Mouse (Mus musculus): ENCODE measurements around the gene Klk12. TPM values are rescaled to one million over a fixed set of nuclear protein-coding genes. Genes with fewer than 3 reads are reported as not detected.

Gene Klk12
- polyA plus RNA-seq, 1 experiment from 2014 or later, result not detected

- no peak overlapping the region for H3K27ac ChIP-seq (ENCODE audit: low read length)
- peaks cover 4% of the 10 kb centered on the region; the same call in 1 of the 2 replicates for H3K4me1 ChIP-seq (ENCODE audit: insufficient read depth, low read depth, low read length)
- WGBS, result 72% methylated on average over 7 of the region's 7 CpGs
- TF ChIP-seq CTCF (IDR thresholded peaks at IDR 0.05), result no peak
- H3K4me2 ChIP-seq (replicated peaks; ENCODE audit: low read depth, low read length), result no peak overlapping the region
- ATAC-seq, result no peak
- H3K27me3 ChIP-seq (replicated peaks; ENCODE audit: insufficient read depth, low read length), result no peaks in the 10 kb centered on the region
- no peak overlapping the region for H3K9ac ChIP-seq (replicated peaks; ENCODE audit: low read depth)
- no peak overlapping the region for H3K4me3 ChIP-seq (ENCODE audit: low read depth, low read length)
- DNase-seq (ENCODE audit: low spot score), result no peak
- H3K36me3 ChIP-seq (ENCODE audit: insufficient read depth, low read length), result no peaks in the 10 kb centered on the region
- no peaks in the 10 kb centered on the region for H3K9me3 ChIP-seq (ENCODE audit: low read length)
Measured at GRCm38 (mm10) chr7:43799876-43800275, 31.2 kb downstream of the Klk12 start.

DNA sequence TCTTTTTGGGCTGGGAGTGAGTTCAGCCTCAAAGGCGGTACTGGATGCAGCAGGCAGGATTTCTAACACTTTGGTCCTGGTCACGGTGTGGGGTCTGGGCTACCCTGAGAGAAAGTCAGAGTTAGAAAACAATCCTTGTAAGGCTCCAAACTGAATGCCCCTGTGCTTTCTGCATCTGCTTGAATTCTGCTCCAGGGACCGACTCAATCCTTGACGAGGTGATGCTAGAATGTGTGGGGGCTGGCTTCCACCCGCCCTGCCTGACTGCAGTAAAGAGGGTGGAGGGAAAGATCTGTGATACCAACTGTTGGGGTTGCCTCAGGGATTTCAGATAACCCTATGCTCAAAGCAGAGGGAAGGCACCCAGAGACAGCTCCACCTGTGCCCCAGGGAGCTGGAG is 42.3 kb downstream of the Klk12 start, which contains the start of gene Klk7:
Gene Klk7 (plus strand): TSS at position 301 of the 400 bp plus-strand sequence.
- Histone ChIP-seq H3K27me3 (replicated peaks; ENCODE audit: insufficient read depth, low read length) (no peaks in the 10 kb centered on the region), H3K9me3 (ENCODE audit: low read length) (no peaks in the 10 kb centered on the region), H3K4me3 (ENCODE audit: low read depth, low read length) (no peak within 1 kb of the TSS), H3K4me1 (ENCODE audit: insufficient read depth, low read depth, low read length) (no peaks in the 10 kb centered on the region), H3K9ac (replicated peaks; ENCODE audit: low read depth) (no peak within 1 kb of the TSS), H3K4me2 (replicated peaks; ENCODE audit: low read depth, low read length) (no peak within 1 kb of the TSS), H3K36me3 (ENCODE audit: insufficient read depth, low read length) (no peaks in the 10 kb centered on the region), H3K27ac (ENCODE audit: low read length) (no peak within 1 kb of the TSS)
- WGBS, result 41% methylated on average over 5 of the region's 5 CpGs
- ATAC-seq, result no peak
- DNase-seq (ENCODE audit: low spot score), result no peak
- no peak for TF ChIP-seq CTCF (IDR thresholded peaks at IDR 0.05)
- TF ChIP-seq EP300 (IDR thresholded peaks at IDR 0.05), result no peak

GRCm38 (mm10) chr7:43815211-43815610 is 46.5 kb downstream of the Klk12 start:
- TF ChIP-seq EP300 (IDR thresholded peaks at IDR 0.05) (no peak), CTCF (IDR thresholded peaks at IDR 0.05) (no peak)
- DNase-seq (ENCODE audit: low spot score), result no peak
- no peaks in the 10 kb centered on the region for H3K4me1 ChIP-seq (ENCODE audit: insufficient read depth, low read depth, low read length)
- no peak overlapping the region for H3K9ac ChIP-seq (replicated peaks; ENCODE audit: low read depth)
- no peak overlapping the region for H3K4me2 ChIP-seq (replicated peaks; ENCODE audit: low read depth, low read length)
- H3K27me3 ChIP-seq (replicated peaks; ENCODE audit: insufficient read depth, low read length), result no peaks in the 10 kb centered on the region
- H3K9me3 ChIP-seq (ENCODE audit: low read length), result no peaks in the 10 kb centered on the region
- WGBS, result 85% methylated on average over 7 of the region's 7 CpGs
- H3K4me3 ChIP-seq (ENCODE audit: low read depth, low read length), result no peak overlapping the region
- no peak overlapping the region for H3K27ac ChIP-seq (ENCODE audit: low read length)
- ATAC-seq, result no peak
- no peaks in the 10 kb centered on the region for H3K36me3 ChIP-seq (ENCODE audit: insufficient read depth, low read length)

DNA sequence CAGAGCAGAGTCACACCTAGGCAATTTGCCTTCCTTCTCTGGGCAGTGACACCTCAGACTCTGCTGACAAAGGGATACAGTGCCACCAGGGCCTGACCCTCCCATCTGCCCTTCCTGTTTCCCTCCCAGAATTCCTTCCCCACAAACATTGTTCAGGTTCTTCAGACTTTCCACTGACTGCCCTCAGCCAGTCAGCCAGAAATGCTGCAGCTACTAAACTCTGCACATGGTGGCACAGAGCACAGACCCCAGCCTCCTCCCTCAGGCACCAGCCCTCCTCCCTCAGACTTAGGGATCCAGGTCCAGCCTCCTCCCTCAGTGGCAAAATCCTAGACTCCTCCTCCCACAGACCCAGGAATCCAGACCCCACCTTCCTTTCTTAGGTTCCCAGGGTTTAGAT is 48.0 kb downstream of the Klk12 start:
- ATAC-seq (no peak), DNase-seq (ENCODE audit: low spot score) (no peak)
- Histone ChIP-seq H3K9me3 (ENCODE audit: low read length) (no peaks in the 10 kb centered on the region), H3K4me3 (ENCODE audit: low read depth, low read length) (no peak overlapping the region), H3K9ac (replicated peaks; ENCODE audit: low read depth) (no peak overlapping the region), H3K4me2 (replicated peaks; ENCODE audit: low read depth, low read length) (no peak overlapping the region), H3K4me1 (ENCODE audit: insufficient read depth, low read depth, low read length) (no peaks in the 10 kb centered on the region), H3K27me3 (replicated peaks; ENCODE audit: insufficient read depth, low read length) (no peaks in the 10 kb centered on the region), H3K27ac (ENCODE audit: low read length) (no peak overlapping the region), H3K36me3 (ENCODE audit: insufficient read depth, low read length) (no peaks in the 10 kb centered on the region)
- TF ChIP-seq EP300 (IDR thresholded peaks at IDR 0.05) (no peak), CTCF (IDR thresholded peaks at IDR 0.05) (no peak)

DNA sequence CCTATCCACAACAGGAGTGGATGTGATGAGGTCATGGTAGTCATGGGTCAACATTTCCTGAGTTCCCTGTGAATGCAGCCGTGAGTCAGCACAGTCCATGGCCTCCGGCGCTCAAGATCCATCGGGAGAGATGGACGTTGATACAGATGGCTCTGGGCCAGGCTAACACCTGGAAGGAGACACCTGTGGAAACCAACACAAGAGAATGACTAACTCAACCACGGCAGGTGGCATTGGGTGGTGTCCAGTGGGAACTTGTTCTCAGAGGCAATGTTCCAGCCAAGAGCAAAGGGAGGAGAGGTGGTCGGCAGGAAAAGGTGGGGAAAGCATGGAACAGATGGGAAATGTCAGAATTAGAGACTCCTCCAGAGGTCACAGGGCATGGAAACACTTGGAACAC is 52.9 kb downstream of the Klk12 start:
- no peak overlapping the region for H3K9ac ChIP-seq (replicated peaks; ENCODE audit: low read depth)
- DNase-seq (ENCODE audit: low spot score) (no peak), ATAC-seq (no peak)
- H3K9me3 ChIP-seq (ENCODE audit: low read length), result no peaks in the 10 kb centered on the region
- no peaks in the 10 kb centered on the region for H3K27me3 ChIP-seq (replicated peaks; ENCODE audit: insufficient read depth, low read length)
- no peaks in the 10 kb centered on the region for H3K36me3 ChIP-seq (ENCODE audit: insufficient read depth, low read length)
- H3K27ac ChIP-seq (ENCODE audit: low read length), result no peak overlapping the region
- no peak for TF ChIP-seq CTCF (IDR thresholded peaks at IDR 0.05)
- no peak for TF ChIP-seq EP300 (IDR thresholded peaks at IDR 0.05)
- H3K4me2 ChIP-seq (replicated peaks; ENCODE audit: low read depth, low read length), result no peak overlapping the region
- no peaks in the 10 kb centered on the region for H3K4me1 ChIP-seq (ENCODE audit: insufficient read depth, low read depth, low read length)
- H3K4me3 ChIP-seq (ENCODE audit: low read depth, low read length), result no peak overlapping the region
- 87% methylated on average over 7 of the region's 7 CpGs for WGBS

Other genes starting within 250 kb of the Klk12 start
- 5.0 and 6.2 TPM in 2 replicates for gene Cd33, start 224.5 kb upstream of the Klk12 start, polyA plus RNA-seq (2015; fragmentation: Nextera tagmentation; extraction: Ambion mirVana)
- 1.7 and 1.8 TPM in 2 replicates for gene Zfp658, start 206.6 kb upstream of the Klk12 start, polyA plus RNA-seq (2015; fragmentation: Nextera tagmentation; extraction: Ambion mirVana)
- 5.7 and 6.0 TPM in 2 replicates for gene Zfp719, start 189.3 kb upstream of the Klk12 start, polyA plus RNA-seq (2015; fragmentation: Nextera tagmentation; extraction: Ambion mirVana)
- gene Zfp819, start 161.7 kb upstream of the Klk12 start, polyA plus RNA-seq (2015; fragmentation: Nextera tagmentation; extraction: Ambion mirVana), result 0.08 and 0.27 TPM in 2 replicates
- gene Ceacam18, start 134.2 kb upstream of the Klk12 start, polyA plus RNA-seq (2015; fragmentation: Nextera tagmentation; extraction: Ambion mirVana), result 0.07 and 0.08 TPM in 2 replicates
- gene Siglece, start 108.7 kb upstream of the Klk12 start, polyA plus RNA-seq (2015; fragmentation: Nextera tagmentation; extraction: Ambion mirVana), result 3.2 and 4.0 TPM in 2 replicates
- 8.5 and 9.0 TPM in 2 replicates for gene Ctu1, start 96.9 kb upstream of the Klk12 start, polyA plus RNA-seq (2015; fragmentation: Nextera tagmentation; extraction: Ambion mirVana)
- gene Klk14, start 78.5 kb upstream of the Klk12 start, polyA plus RNA-seq (2015; fragmentation: Nextera tagmentation; extraction: Ambion mirVana), result 0.31 and 0.39 TPM in 2 replicates
- gene Klk13, start 56.3 kb upstream of the Klk12 start, polyA plus RNA-seq (2015; fragmentation: Nextera tagmentation; extraction: Ambion mirVana), result 4.8 and 6.3 TPM in 2 replicates
- 1.2 and 1.3 TPM in 2 replicates for gene Klk11, start 5.7 kb downstream of the Klk12 start, polyA plus RNA-seq (2015; fragmentation: Nextera tagmentation; extraction: Ambion mirVana)
- 2.6 and 4.2 TPM in 2 replicates for gene Klk10, start 12.1 kb downstream of the Klk12 start, polyA plus RNA-seq (2015; fragmentation: Nextera tagmentation; extraction: Ambion mirVana)
- 0.15 and 0.25 TPM in 2 replicates for gene Klk9, start 23.0 kb downstream of the Klk12 start, polyA plus RNA-seq (2015; fragmentation: Nextera tagmentation; extraction: Ambion mirVana)
- 41.9 and 47.1 TPM in 2 replicates for gene Klk8, start 28.7 kb downstream of the Klk12 start, polyA plus RNA-seq (2015; fragmentation: Nextera tagmentation; extraction: Ambion mirVana)
- not detected in 2 replicates for gene Klk7, start 42.4 kb downstream of the Klk12 start, polyA plus RNA-seq (2015; fragmentation: Nextera tagmentation; extraction: Ambion mirVana)
- gene Klk6, start 55.6 kb downstream of the Klk12 start, polyA plus RNA-seq (2015; fragmentation: Nextera tagmentation; extraction: Ambion mirVana), result not detected in 2 replicates
- not detected in 2 replicates for gene Klk5, start 73.1 kb downstream of the Klk12 start, polyA plus RNA-seq (2015; fragmentation: Nextera tagmentation; extraction: Ambion mirVana)
- not detected in 2 replicates for gene Klk4, start 112.3 kb downstream of the Klk12 start, polyA plus RNA-seq (2015; fragmentation: Nextera tagmentation; extraction: Ambion mirVana)
- gene Klk15, start 164.8 kb downstream of the Klk12 start, polyA plus RNA-seq (2015; fragmentation: Nextera tagmentation; extraction: Ambion mirVana), result not detected in 2 replicates
- gene Klk1b8, start 181.8 kb downstream of the Klk12 start, polyA plus RNA-seq (2015; fragmentation: Nextera tagmentation; extraction: Ambion mirVana), result not detected in 2 replicates
- not detected in 2 replicates for gene Klk1b1, start 197.9 kb downstream of the Klk12 start, polyA plus RNA-seq (2015; fragmentation: Nextera tagmentation; extraction: Ambion mirVana)
- not detected in 2 replicates for gene Klk1b9, start 207.2 kb downstream of the Klk12 start, polyA plus RNA-seq (2015; fragmentation: Nextera tagmentation; extraction: Ambion mirVana)
- not detected in 2 replicates for gene Klk1b11, start 227.0 kb downstream of the Klk12 start, polyA plus RNA-seq (2015; fragmentation: Nextera tagmentation; extraction: Ambion mirVana)
- gene Klk1b26, start 243.3 kb downstream of the Klk12 start, polyA plus RNA-seq (2015; fragmentation: Nextera tagmentation; extraction: Ambion mirVana), result not detected in 2 replicates